Mouse (Mus musculus) heart, embryonic 12.5 days (tissue): ENCODE measurements around the gene Crygc. TPM values are rescaled to one million over a fixed set of nuclear protein-coding genes. Genes with fewer than 3 reads are reported as not detected.

ENCODE experiments used
- ATAC-seq: fragments of 200-750 bp; cut with Nextera tagmentation; 2 replicates; pipeline ENCODE4 v1.8.0; 2017; ENCODE audit warnings: moderate TSS enrichment, moderate library complexity; ENCODE audit not compliant: insufficient number of reproducible peaks, low FRiP score
- H3K27ac ChIP-seq: fragments of 300-500 bp; sonication (generic); 2 replicates; pipeline ENCODE4 v1.5.1; 2016; ENCODE audit warnings: mild to moderate bottlenecking, moderate library complexity; ENCODE audit not compliant: poor library complexity, severe bottlenecking
- H3K27me3 ChIP-seq: fragments of 300-500 bp; sonication (generic); replicated peaks from 2 replicates; pipeline ENCODE4 v1.6.1; 2016; ENCODE audit warnings: mild to moderate bottlenecking, moderate library complexity
- H3K36me3 ChIP-seq: fragments of 300-500 bp; sonication (generic); 2 replicates; pipeline ENCODE4 v1.6.1; 2016; ENCODE audit warnings: mild to moderate bottlenecking, moderate library complexity
- H3K4me1 ChIP-seq: fragments of 300-500 bp; sonication (generic); replicated peaks from 2 replicates; pipeline ENCODE4 v1.6.1; 2016; ENCODE audit warnings: mild to moderate bottlenecking
- H3K4me2 ChIP-seq: fragments of 300-500 bp; sonication (generic); 2 replicates; pipeline ENCODE4 v1.6.1; 2016; ENCODE audit warnings: mild to moderate bottlenecking, moderate library complexity
- H3K4me3 ChIP-seq: fragments of 300-500 bp; sonication (generic); 2 replicates; pipeline ENCODE4 v1.5.1; 2016; ENCODE audit warnings: mild to moderate bottlenecking
- H3K9ac ChIP-seq: fragments of 300-500 bp; sonication (generic); 2 replicates; pipeline ENCODE4 v1.6.1; 2016; ENCODE audit warnings: mild to moderate bottlenecking, moderate library complexity
- H3K9me3 ChIP-seq: fragments of 300-500 bp; sonication (generic); replicated peaks from 2 replicates; pipeline ENCODE4 v1.6.1; 2016; ENCODE audit warnings: mild to moderate bottlenecking, moderate library complexity
- WGBS: fragments of 180-500 bp; shearing (Covaris S2); methylation state at CpG from one replicate; pipeline ENCODE4 v1.1.7; 2016; 5-methylcytosine and 5-hydroxymethylcytosine counted together
- polyA plus RNA-seq: library from polyadenylated mRNA; unstranded; fragments of >200 nt; fragmentation: Nextera tagmentation; extraction: Ambion mirVana; gene quantifications from 2 replicates; pipeline ENCODE4 v1.2.1, GENCODE M21; 2016

Crygc gene
- polyA plus RNA-seq, 1 experiment from 2014 or later = not detected

- WGBS = 83% methylated on average over 11 of the region's 11 CpGs
- no peak for ATAC-seq
Measured at GRCm38 (mm10) chr1:65103273-65103672, 29.8 kb upstream of the Crygc start, which contains the start of gene Cryga. Gene Cryga, minus strand, starts transcription at chr1:65103373.

DNA sequence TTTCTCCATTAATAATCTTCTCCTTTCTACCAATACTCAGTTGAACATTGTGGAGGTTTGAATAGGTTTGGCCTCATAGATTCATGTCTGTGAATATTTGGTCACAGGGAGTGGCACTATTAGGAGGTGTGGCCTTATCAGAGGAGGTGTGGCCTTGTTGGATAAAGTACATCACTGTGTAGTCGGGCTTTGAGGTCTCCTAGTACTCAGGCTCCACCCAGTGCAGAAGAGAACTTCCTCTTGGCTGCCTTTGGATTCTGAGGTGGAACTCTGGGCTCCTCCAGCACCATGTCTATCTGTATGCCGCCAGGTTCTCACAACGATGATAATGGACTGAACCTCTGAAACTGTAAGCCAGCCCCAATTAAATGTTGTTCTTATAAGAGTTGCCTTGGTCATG is 23.5 kb upstream of the Crygc start:
- Histone ChIP-seq H3K4me1 (no peaks in the 10 kb centered on the region), H3K9ac (no peak overlapping the region), H3K36me3 (no peaks in the 10 kb centered on the region), H3K27me3 (no peaks in the 10 kb centered on the region), H3K9me3 (no peaks in the 10 kb centered on the region), H3K4me2 (no peak overlapping the region), H3K27ac (no peak overlapping the region), H3K4me3 (no peak overlapping the region)
- WGBS = 73% methylated on average over 3 of the region's 3 CpGs
- no peak for ATAC-seq

More at GRCm38 (mm10) chr1:65103273-65103672, 29.8 kb upstream of the Crygc start, which contains the start of gene Cryga:
- no peak within 1 kb of the TSS for H3K9ac ChIP-seq
- no peak within 1 kb of the TSS for H3K4me3 ChIP-seq
- H3K36me3 ChIP-seq = no peaks in the 10 kb centered on the region
- H3K4me2 ChIP-seq = no peak within 1 kb of the TSS
- H3K9me3 ChIP-seq = no peaks in the 10 kb centered on the region
- no peaks in the 10 kb centered on the region for H3K4me1 ChIP-seq
- H3K27ac ChIP-seq = no peak within 1 kb of the TSS
- no peaks in the 10 kb centered on the region for H3K27me3 ChIP-seq

DNA sequence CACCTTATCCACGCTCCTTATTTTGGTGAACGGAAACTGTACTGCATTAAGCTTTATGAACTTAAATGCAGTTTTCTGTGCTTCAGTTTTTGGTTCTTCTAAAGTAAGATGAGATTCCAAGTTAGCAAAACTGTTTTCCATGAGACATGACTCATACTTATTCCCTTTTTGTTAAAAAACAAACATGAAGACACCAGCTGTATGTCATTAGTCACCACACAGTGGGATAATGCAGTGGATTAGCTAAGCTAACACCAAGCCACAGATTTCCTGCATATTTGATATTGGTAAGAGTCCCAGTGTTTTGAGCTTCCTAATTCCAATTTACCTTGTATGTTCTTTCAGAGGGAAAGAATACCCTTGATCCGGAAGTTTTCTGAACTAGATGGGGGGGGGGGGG is 18.1 kb upstream of the Crygc start:
- no peaks in the 10 kb centered on the region for H3K36me3 ChIP-seq
- no peak for ATAC-seq
- no peak overlapping the region for H3K27ac ChIP-seq
- no peak overlapping the region for H3K4me3 ChIP-seq
- no peak overlapping the region for H3K9ac ChIP-seq
- no peaks in the 10 kb centered on the region for H3K9me3 ChIP-seq
- WGBS = 87% methylated on average over 3 of the region's 3 CpGs
- H3K4me1 ChIP-seq = no peaks in the 10 kb centered on the region
- H3K27me3 ChIP-seq = no peaks in the 10 kb centered on the region
- no peak overlapping the region for H3K4me2 ChIP-seq

DNA sequence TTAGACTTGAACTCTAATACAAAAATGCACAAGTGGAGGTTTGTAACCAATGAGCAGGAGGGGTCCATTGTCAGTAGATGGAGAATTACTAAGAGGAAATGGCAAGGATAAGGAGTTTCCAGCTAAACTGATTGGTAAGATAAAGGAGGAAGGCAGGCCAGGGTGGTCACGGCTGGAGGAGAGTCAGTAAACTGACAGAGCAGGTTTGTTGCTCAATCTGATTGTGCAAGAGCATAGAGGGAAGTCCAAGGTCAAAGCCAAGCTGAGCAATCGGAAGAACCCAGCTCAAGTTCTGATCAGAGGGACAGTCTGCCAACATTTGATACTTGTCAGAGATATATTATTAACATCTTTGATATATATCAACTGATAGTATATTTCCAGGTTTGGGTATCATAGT is 16.9 kb upstream of the Crygc start:
- ATAC-seq = no peak
- Histone ChIP-seq H3K4me1 (no peaks in the 10 kb centered on the region), H3K27me3 (no peaks in the 10 kb centered on the region), H3K9ac (no peak overlapping the region), H3K9me3 (no peaks in the 10 kb centered on the region), H3K4me2 (no peak overlapping the region), H3K36me3 (no peaks in the 10 kb centered on the region), H3K27ac (no peak overlapping the region), H3K4me3 (no peak overlapping the region)
- WGBS = 51% methylated on average over 2 of the region's 2 CpGs

DNA sequence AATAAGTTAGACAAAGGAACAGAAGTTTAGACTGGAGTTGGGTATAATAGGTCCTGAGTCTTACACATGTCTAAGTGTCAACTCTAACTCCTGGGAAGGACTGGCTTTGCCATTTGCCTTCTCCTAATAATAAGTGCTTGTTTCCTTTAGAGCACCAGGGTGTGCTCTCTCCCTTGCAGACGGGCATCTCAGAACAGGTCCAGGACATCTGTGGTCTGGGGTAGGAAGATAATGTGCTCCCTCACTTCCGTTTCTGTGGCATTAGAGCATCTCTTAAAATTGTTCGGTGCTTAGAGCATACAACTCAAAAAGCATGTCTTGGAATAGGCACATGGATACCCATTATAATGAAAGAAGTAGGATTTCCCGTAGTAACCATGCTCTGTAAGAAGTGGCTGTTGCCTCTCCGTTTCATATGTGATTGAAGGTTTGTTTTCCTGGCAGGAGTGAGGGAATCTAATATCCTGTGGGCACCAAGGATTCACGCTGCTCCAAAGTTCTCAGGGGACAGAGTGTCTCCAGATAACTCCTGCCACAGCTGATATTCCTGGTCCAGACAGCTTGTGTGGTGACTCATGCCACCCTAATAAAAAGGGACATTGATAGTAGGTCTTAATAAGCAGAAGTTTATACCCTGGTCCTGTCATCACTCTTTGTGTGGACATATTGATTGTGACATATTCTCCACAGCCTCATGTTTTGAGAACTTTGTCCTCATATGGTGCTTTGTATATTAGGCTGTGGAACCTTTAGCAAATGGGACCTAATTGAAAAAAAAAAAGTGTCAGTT is 15.3 kb upstream of the Crygc start:
- Histone ChIP-seq H3K27ac (no peak overlapping the region), H3K36me3 (no peaks in the 10 kb centered on the region), H3K27me3 (no peaks in the 10 kb centered on the region), H3K9ac (no peak overlapping the region), H3K4me3 (no peak overlapping the region), H3K4me1 (no peaks in the 10 kb centered on the region), H3K4me2 (no peak overlapping the region), H3K9me3 (no peaks in the 10 kb centered on the region)
- WGBS = 60% methylated on average over 6 of the region's 6 CpGs
- no peak for ATAC-seq

- H3K4me3 ChIP-seq = no peak within 1 kb of the TSS
- H3K9ac ChIP-seq = no peak within 1 kb of the TSS
- no peaks in the 10 kb centered on the region for H3K27me3 ChIP-seq
- 42% methylated on average over 7 of the region's 7 CpGs for WGBS
- H3K36me3 ChIP-seq = no peaks in the 10 kb centered on the region
- no peaks in the 10 kb centered on the region for H3K9me3 ChIP-seq
- H3K4me2 ChIP-seq = 0 out of 2 replicates have a peak within 1 kb of the TSS, but pooled peaks have one; percentile 13
- H3K27ac ChIP-seq = no peak within 1 kb of the TSS
- H3K4me1 ChIP-seq = 0 out of 2 replicates have a peak, but pooled peaks cover 3% of the 10 kb centered on the region
- ATAC-seq = no peak
Measured at GRCm38 (mm10) chr1:65082188-65082587, 8.7 kb upstream of the Crygc start, which contains the start of gene Crygb. Gene Crygb, minus strand, starts transcription at chr1:65082288.

DNA sequence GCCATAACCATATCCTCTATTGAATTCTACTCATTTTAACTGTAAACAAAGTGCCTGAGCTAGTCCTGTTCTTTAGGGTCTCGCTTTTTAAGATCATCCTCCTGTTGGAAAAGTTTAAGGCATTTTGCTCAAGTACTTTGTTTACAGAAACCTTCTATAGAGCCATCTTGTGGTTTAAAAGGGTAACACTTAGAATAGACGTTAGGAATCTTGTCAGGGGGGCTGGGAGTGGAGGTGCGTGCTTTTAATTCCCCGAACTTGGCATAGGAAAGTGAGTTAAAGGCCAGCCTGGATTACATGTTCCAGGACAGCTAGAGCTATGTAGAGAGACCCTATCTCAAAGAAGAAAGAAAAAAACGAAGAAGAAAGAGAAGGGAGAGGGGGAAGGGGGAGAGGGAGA is 2.1 kb upstream of the Crygc start:
- no peak overlapping the region for H3K27ac ChIP-seq
- no peaks in the 10 kb centered on the region for H3K36me3 ChIP-seq
- H3K4me1 ChIP-seq = 0 out of 2 replicates have a peak, but pooled peaks cover 3% of the 10 kb centered on the region
- no peak overlapping the region for H3K4me3 ChIP-seq
- H3K27me3 ChIP-seq = no peaks in the 10 kb centered on the region
- WGBS = 18% methylated on average over 5 of the region's 5 CpGs
- no peak overlapping the region for H3K4me2 ChIP-seq
- H3K9ac ChIP-seq = no peak overlapping the region
- no peaks in the 10 kb centered on the region for H3K9me3 ChIP-seq
- no peak for ATAC-seq

- no peaks in the 10 kb centered on the region for H3K4me1 ChIP-seq
- H3K9ac ChIP-seq = no peak overlapping the region
- no peaks in the 10 kb centered on the region for H3K36me3 ChIP-seq
- H3K27me3 ChIP-seq = no peaks in the 10 kb centered on the region
- peaks cover 4% of the 10 kb centered on the region; the same call in 1 of the 2 replicates for H3K9me3 ChIP-seq
- H3K4me3 ChIP-seq = no peak overlapping the region
- H3K27ac ChIP-seq = no peak overlapping the region
- no peak for ATAC-seq
- H3K4me2 ChIP-seq = no peak overlapping the region
Measured at GRCm38 (mm10) chr1:65067842-65068241, 5.6 kb downstream of the Crygc start.

- ATAC-seq = no peak
- Histone ChIP-seq H3K9me3 (peaks cover 4% of the 10 kb centered on the region; the same call in 1 of the 2 replicates), H3K36me3 (no peaks in the 10 kb centered on the region), H3K27me3 (no peaks in the 10 kb centered on the region), H3K4me3 (no peak overlapping the region), H3K9ac (no peak overlapping the region), H3K4me1 (no peaks in the 10 kb centered on the region), H3K27ac (no peak overlapping the region), H3K4me2 (no peak overlapping the region)
- 85% methylated on average over 15 of the region's 15 CpGs for WGBS
Measured at GRCm38 (mm10) chr1:65064201-65064600, 9.3 kb downstream of the Crygc start.

- WGBS = 78% methylated on average over 8 of the region's 8 CpGs
- Histone ChIP-seq H3K9me3 (peaks cover 4% of the 10 kb centered on the region; the same call in 1 of the 2 replicates), H3K4me3 (no peak within 1 kb of the TSS), H3K4me1 (no peaks in the 10 kb centered on the region), H3K27me3 (no peaks in the 10 kb centered on the region), H3K4me2 (no peak within 1 kb of the TSS), H3K36me3 (no peaks in the 10 kb centered on the region), H3K9ac (no peak within 1 kb of the TSS), H3K27ac (no peak within 1 kb of the TSS)
- no peak for ATAC-seq
Measured at GRCm38 (mm10) chr1:65063352-65063751, 10.1 kb downstream of the Crygc start, which contains the start of gene Crygd. Gene Crygd, minus strand, starts transcription at chr1:65063452.

GRCm38 (mm10) chr1:65052140-65052539 is 21.3 kb downstream of the Crygc start:
- H3K4me1 ChIP-seq = peaks cover 6% of the 10 kb centered on the region
- ATAC-seq = no peak
- no peak overlapping the region for H3K4me3 ChIP-seq
- no peak overlapping the region for H3K9ac ChIP-seq
- H3K4me2 ChIP-seq = no peak overlapping the region
- H3K9me3 ChIP-seq = no peaks in the 10 kb centered on the region
- no peak overlapping the region for H3K27ac ChIP-seq
- H3K27me3 ChIP-seq = no peaks in the 10 kb centered on the region
- no peaks in the 10 kb centered on the region for H3K36me3 ChIP-seq
- WGBS = 15% methylated on average over 2 of the region's 2 CpGs
